Mouse (Mus musculus) cerebellum, adult 18-20 months (tissue): ENCODE results near the gene Lmnb2.
A peak's percentile ranks its signal among the peaks of the same experiment; 100 is the strongest.

ENCODE experiments used
- DNase-seq, 2 experiments: peaks; one replicate each; pipeline ENCODE4 v3.0.0; 2021

Gene Lmnb2

DNA sequence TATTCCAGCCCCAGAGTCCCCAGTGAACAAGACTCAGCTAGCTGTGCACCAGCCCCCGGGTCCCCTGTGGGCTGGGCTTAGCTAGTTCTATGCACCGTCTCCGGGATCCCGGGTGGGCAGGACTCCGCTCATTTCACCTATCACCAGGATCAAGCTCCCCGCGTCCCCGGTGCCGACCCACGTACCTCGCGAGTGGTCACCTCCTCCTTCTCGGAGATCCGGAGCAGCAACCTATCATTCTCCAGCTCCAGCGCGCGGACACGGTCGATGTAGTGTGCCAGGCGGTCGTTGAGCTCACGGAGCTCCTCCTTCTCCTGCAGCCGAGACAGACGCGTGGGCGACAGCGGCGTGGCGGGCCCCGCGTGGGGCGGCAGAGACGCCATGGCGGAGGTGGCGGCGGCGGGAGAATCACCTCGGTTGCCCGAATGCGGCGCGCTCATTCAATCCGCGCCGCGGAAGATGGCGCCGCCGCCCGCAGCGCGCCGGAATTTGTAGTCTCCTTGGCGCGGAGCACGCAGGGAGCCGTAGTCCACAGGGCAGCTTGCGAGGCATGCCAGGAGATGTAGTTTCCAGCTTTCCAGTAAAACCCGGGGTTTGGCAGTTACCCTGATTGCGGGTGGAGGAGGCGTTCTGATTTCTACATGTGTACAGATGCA is at the start of gene Lmnb2:
Gene Lmnb2, minus strand, starts transcription at position 467 of the 656 bp plus-strand sequence.
- DNase-seq, result peak; percentile 87 to 89

DNA sequence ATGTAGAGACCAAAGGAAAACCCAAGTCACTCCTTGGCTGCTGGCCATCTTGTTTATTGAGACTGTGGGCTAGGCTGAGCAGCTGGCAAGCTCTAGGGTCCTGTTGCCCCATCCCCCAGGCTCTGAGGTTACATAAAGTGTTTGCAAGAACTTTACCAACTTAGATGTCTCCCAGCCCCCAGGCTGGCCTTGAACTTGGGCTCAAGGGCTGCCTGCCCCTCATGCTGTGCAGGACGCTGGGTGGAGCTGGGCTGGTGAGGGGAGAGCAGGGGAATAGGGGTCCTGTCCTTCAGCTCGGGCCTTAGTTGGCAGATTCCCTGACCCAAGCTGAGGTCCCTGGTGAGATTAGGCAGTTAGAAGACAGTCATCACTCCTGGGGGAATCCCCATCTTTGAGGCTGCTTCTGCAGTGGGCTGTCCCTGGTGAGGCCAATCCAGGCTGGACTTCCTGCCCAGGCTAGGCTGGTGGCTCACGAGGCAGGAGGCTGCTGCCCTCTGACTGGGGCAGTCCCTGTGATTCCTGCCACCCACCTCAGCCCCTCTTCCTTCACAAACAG is 49.1 kb upstream of the Lmnb2 start:
- DNase-seq, result no peak

GRCm38 (mm10) chr10:80966296-80966695 is 48.3 kb upstream of the Lmnb2 start:
- no peak for DNase-seq

GRCm38 (mm10) chr10:80963031-80963975 is 45.3 kb upstream of the Lmnb2 start:
- DNase-seq, result no peak

- no peak for DNase-seq
These were observed 44.5 kb upstream of the Lmnb2 start for GRCm38 (mm10) chr10:80962585-80962984.

GRCm38 (mm10) chr10:80962051-80962472 is 44.0 kb upstream of the Lmnb2 start:
- DNase-seq, result no peak

GRCm38 (mm10) chr10:80960551-80961508 is 42.8 kb upstream of the Lmnb2 start:
- DNase-seq, result no peak

DNA sequence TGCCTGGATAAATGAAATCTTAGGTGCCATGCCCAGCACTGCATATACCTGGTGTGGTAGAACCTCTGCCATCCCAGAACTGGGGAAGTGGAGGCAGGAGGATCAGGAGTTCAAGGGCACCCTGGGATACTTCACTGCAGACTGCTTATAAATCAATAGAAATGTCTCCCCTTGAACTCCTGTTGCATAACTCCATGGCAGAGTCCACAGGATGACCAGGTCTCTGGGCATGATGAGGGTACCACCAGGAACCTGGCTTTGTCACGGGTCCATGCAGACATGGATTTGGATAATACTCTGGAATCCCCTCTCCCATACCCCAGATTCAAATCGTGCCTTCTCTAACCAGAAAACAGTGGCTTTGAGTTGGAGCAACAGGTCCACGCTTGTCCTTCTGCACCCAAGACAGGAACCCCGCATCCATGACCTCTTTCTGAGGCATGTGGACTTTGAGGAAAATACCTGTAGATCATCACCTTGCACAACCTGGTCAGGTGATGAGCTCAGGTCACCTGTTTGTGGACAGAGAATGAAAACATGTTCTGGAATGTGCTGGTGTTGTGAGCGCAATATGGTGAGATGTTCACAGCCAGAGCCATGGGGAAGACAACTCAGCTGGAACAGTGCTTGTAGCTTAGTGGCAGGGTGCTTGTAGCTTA is 41.1 kb upstream of the Lmnb2 start:
- no peak for DNase-seq

- no peak for DNase-seq
These were observed 39.7 kb upstream of the Lmnb2 start for GRCm38 (mm10) chr10:80957791-80958190.

DNA sequence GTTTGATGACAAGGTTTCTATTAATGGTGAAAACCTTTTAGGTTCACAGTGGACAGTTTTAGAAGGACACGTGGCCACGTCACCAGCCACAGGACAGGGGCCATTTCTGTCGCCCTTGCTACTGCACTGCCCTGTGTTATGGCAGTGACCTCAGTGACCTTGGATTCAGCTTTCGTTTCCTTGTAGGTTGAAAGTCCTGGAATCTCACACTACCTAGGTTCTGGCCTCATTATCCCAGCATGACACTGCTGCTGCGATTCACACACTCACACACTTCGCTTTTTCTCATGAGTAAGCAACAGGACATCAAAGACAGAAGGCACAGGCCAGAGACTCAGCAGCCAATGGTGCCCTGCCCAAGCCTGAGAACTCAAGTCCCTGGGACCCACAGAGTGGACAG is 38.9 kb upstream of the Lmnb2 start:
- no peak for DNase-seq

GRCm38 (mm10) chr10:80956385-80956784 is 38.3 kb upstream of the Lmnb2 start:
- no peak for DNase-seq

- peak; percentile 79 to 80 for DNase-seq
These were observed 37.5 kb upstream of the Lmnb2 start for GRCm38 (mm10) chr10:80955536-80955935.

GRCm38 (mm10) chr10:80954843-80955242 is 36.8 kb upstream of the Lmnb2 start:
- no peak for DNase-seq

GRCm38 (mm10) chr10:80954415-80954814 is 36.4 kb upstream of the Lmnb2 start:
- no peak for DNase-seq

DNA sequence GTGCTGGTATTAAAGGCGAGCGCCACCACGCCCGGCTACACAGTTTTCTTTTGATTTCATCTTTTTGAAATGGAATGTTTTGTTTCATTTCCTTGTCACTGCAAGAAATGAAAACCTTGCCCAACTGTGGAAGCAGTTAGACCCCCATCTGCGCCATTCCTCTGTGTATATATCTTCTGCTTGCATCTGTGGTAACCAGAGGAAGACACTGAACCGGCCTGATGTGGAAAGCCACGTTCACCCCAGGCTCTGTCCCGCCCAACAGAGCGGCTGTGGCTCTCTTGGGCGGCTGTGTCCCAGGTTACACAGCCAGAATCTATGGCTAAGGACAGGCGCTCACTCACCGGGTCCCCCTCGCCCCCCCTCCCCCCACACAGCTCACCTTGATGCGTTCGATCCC is 34.4 kb upstream of the Lmnb2 start:
- DNase-seq, result no peak

GRCm38 (mm10) chr10:80951761-80952390 is 33.8 kb upstream of the Lmnb2 start:
- no peak for DNase-seq

- no peak for DNase-seq
These were observed 32.3 kb upstream of the Lmnb2 start for GRCm38 (mm10) chr10:80950314-80950713.

- no peak for DNase-seq
These were observed 31.0 kb upstream of the Lmnb2 start for GRCm38 (mm10) chr10:80949081-80949480.

GRCm38 (mm10) chr10:80948570-80948969 is 30.5 kb upstream of the Lmnb2 start:
- DNase-seq, result no peak

DNA sequence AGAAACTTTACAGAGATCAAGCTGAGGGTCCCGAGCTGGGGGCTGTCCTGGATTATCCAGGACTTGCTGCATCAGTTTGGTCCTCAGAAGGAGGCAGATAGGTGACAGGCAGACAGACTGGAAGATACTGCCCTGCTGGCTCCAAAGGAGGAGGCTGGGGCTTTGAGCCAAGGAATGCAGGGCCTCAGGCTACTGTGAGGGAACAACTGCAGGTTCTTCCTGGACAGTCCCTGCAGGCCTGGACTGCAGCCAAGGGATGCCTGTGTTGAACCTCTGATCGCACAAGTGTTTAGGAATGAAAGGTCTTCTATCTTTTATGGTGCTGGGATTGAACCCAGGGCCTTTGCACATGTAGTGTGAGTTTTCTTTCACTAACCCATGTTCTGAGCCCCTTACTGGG is 29.8 kb upstream of the Lmnb2 start:
- DNase-seq, result no peak

- DNase-seq, result no peak
These were observed 28.8 kb upstream of the Lmnb2 start for GRCm38 (mm10) chr10:80946684-80947437.
